Mouse (Mus musculus): Measurements from ENCODE around the gene Ntf5. TPM values are rescaled to one million over a fixed set of nuclear protein-coding genes. Genes with fewer than 3 reads are reported as not detected.
"Not testable (repeated sequence)": the region's sequence is repeated elsewhere in the genome, so short reads cannot be mapped to it uniquely, and the experiment has no call there.

Ntf5 gene
- under 1 TPM in 2 of 4 experiments, not detected in 2; 0.36 to 0.39 TPM for total RNA-seq (2022)

GRCm38 (mm10) chr7:45413113-45413863, at the start of gene Ntf5:
TSS of gene Ntf5 (plus strand) at chr7:45413695.
- no peak for DNase-seq (ENCODE audit: low spot score in 2 of 2)

DNA sequence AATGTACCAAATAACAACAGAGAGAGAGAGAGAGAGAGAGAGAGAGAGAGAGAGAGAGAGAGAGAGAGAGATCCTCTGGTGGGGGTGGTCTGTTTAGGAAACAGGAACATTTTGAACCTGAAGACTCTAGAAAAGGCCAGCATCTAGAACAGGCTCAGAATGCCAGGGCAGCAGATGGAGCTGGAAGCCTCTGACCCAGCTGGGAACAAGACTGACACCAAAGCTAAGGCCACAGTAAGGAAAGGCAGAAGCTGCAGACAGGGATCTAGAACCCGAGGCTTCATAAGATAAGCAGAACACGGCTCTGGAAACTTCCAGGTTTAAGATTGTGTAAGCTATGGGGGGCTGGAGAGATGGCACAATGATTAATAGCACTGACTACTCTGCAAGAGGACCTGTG, 49.5 kb upstream of the Ntf5 start:
- no peak for DNase-seq (ENCODE audit: low spot score in 2 of 2)

GRCm38 (mm10) chr7:45365742-45366651, 47.5 kb upstream of the Ntf5 start:
- no peak for DNase-seq (ENCODE audit: low spot score in 2 of 2)

- DNase-seq (ENCODE audit: low spot score in 2 of 2), result peak in 1 of 2 experiments; percentile 58
These were observed 46.9 kb upstream of the Ntf5 start, which contains the start of gene Ppfia3 for GRCm38 (mm10) chr7:45366652-45367019. TSS of gene Ppfia3 (minus strand) at chr7:45367019.

- DNase-seq (ENCODE audit: low spot score in 2 of 2), result peak; percentile 96 to 98
These were observed 46.2 kb upstream of the Ntf5 start for GRCm38 (mm10) chr7:45367020-45367880.

DNA sequence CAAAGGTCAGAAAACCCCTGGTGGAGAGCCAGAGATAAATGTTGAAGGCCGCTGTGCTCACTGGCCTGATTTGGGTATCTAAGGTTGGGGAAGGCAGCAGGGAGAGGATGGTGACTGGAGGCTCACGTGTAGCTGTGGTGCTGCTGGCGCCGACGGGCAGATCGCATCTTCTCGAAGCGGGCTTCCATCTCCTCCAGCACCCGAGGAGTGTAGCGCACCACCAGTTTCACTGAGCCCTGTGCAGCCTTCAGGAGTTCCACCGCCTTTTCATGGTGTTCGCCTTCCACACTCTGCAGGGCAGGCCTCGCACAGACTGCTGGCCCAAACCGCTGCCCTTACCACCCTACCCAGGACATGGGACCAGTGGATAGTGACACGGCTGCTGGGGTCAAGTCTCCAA, 45.3 kb upstream of the Ntf5 start:
- DNase-seq (ENCODE audit: low spot score in 2 of 2), result no peak

GRCm38 (mm10) chr7:45369022-45369745, 44.3 kb upstream of the Ntf5 start:
- DNase-seq (ENCODE audit: low spot score in 2 of 2), result no peak

GRCm38 (mm10) chr7:45369836-45370474, 43.5 kb upstream of the Ntf5 start:
- DNase-seq (ENCODE audit: low spot score in 2 of 2), result peak; percentile 27 to 62

DNA sequence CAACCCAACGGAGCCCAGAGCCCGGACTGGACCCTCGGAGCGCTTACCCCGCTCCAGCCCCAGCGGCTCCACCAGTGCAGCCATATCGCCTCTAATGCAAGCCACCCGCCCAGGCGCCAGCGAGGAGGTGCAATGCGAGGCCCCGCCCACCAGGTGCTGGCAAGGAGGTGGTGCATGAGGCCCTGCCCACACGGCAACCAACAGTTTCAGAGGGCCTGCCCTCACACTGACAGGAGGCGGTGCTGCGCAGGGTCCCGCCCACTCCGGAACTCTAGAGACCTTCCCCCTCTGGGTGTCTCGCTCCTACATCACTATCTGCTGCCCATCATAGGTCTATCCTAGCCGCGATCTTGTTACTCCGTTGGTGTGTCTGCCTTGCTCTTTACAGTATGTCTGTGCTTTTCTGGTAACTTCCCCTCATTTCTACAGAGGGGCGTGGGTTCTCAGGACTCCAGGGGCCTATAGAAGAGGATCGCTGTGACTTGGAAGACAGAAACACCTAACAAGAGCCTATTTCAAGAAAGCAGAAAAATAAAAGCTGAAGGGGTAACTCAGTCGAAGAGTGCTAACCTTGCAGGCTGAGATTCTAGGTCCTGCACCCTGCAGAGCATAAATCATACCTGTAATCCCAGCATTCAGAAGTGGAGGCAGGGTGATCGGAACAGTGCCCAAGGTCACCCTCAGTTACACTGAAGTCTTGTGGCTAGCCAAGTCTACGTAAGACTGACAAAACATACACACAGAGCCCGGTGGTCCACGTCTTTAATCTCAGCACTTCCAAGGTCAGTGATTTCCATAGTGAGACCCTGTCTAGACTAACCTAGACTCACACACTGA, 42.8 kb upstream of the Ntf5 start, which contains the start of gene Lin7b:
Gene Lin7b, minus strand, starts transcription at position 109 of the 837 bp plus-strand sequence.
- peak; percentile 80 to 94 for DNase-seq (ENCODE audit: low spot score in 2 of 2)

DNA sequence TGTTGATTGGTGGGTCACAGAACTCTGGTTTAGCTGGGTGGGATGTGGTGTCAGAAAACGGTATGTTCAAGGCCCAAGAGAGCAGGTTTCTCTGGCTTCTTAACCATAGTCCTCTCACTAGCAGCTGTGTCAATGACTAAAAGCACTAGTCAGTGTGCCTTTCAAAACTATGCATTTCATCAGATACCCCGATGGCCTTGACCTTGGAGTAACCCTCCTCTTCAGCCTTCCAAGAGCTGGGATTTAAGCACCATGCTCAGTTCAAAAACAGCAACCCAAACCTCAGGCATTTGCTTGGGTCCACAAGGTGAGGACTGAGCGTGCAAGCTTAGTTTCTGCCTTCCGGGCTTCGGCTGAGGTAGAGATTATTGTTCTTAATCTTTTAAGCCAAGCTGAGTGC, 41.1 kb upstream of the Ntf5 start:
- DNase-seq (ENCODE audit: low spot score in 2 of 2), result no peak

- no peak for DNase-seq (ENCODE audit: low spot score in 2 of 2)
These were observed 38.9 kb upstream of the Ntf5 start for GRCm38 (mm10) chr7:45374620-45375019.

GRCm38 (mm10) chr7:45376057-45376456, 37.4 kb upstream of the Ntf5 start:
- no peak for DNase-seq (ENCODE audit: low spot score in 2 of 2)

GRCm38 (mm10) chr7:45386077-45386476, 27.4 kb upstream of the Ntf5 start:
- no peak for DNase-seq (ENCODE audit: low spot score in 2 of 2)

DNA sequence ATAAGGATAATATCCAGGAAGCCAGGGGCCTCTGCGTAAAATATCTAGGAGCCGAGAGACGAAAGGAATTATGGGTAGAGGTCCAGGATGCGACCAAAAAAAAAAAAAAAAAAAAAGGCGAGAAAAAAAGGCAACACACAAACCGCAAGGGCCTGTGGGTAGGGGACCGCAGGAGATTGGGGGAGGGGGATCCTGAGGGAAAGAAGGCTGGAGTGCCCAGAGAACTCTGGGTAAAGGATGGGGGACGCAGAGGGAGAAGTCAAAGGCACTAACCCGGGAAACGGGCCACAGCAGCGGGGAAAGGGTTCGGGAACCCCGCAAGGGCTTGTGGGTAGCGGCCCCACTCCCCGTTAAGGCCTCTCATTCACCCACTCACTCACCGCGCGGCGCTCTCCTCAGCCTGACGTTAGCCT, 18.4 kb upstream of the Ntf5 start:
- no peak for DNase-seq (ENCODE audit: low spot score in 2 of 2)

DNA sequence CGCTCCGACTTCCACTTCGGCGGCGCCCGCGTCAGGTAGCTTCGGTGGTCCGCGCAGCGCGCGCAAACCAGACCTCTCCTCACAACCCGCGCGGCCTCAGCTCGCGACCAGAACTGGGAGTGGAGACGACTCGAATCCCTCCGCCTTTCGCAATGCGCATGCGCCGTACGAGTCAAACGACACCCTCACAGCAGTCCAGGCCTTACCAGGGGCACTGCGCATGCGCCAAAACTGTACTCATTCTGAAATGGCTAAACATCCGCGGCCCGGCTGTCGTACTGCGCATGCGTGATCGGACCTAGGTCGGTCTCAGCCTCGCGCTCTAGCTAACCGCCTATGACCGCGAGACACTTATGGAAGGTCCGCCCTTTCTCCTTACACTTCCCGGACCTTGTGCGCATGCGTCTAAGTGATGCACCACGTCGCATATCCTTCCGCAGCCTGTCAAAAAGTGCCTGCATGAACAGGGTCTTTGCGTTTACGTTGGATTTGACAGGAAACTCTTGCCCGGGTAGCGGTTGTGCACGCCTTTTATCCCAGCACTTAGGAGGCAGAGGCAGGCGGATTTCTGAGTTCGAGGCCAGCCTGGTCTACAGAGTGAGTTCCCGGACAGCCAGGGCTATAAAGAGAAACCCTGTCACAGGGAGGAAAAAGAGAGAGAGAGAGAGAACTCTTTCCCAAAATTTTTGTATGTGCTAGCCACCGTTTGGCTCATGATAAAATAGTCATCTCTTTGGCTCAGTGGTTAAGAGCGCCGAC, 17.7 kb upstream of the Ntf5 start, which contains the start of gene Snrnp70:
Gene Snrnp70, minus strand, starts transcription at position 165 of the 759 bp plus-strand sequence.
- peak; percentile 99 to 100 for DNase-seq (ENCODE audit: low spot score in 2 of 2)

DNA sequence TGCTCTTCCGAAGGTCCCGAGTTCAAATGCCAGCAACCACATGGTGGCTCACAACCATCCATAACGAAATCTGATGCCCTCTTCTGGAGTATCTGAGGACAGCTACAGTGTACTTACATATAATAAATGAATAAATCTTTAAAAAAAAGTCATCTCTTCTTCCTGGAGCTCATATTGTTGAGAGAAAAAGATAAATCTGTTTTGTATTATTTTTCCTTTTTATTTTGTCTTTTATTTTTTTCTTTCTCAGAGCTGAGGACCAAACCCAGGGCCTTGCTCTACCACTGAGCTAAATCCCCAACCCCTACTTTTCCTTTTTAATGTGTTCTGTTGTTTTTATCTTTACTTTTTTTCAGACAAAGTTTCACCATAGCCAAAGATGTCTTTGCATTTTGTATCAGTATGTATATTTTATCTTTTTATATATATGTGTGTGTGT, 17.1 kb upstream of the Ntf5 start:
- not testable (repeated sequence) for DNase-seq (ENCODE audit: low spot score in 2 of 2)

DNA sequence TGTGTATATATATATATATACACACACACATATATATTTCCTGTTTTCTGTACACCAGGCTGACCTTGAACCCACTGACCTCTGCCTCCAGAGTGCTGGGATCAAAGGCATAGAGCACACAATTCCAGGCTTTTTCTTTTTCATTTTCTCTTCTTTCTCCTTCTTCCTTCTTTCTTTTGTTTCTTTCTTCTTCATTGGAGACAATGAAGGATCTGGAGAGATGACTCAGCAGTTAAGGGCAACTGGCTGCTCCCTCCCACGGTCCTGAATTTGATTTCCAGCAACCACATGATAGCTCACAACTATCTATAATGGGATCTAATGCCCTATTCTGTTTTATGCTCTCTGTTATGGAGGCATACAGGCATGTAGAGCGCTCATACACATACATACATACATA, 16.7 kb upstream of the Ntf5 start:
- no peak for DNase-seq (ENCODE audit: low spot score in 2 of 2)

DNA sequence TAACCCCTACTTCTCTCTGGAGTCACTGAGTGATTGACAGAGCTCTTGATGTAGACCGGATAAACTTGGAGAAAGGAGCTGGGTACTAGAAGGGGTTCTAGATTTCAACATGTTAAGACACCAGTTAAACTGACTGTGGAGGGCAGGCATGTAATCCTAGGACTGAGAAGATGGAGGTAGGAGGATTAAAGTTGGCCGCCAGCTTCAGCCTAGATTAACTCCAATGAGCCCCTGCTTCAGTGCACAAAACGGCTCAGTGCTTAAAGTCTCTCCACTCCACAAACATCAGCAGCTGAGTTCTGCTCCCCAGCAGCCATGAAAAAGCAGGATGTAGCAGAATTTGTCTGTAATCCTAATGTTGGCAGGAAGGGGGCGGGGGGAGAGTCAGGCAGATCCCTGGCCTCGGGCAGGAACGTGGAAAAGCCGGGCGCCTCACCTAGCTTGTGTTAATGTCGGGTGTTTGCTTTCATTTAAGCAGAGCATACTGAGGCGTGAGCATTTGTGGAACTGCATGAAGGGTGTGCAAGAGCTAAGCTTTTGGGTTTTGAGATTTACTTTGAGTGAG, 11.9 kb upstream of the Ntf5 start:
- no peak for DNase-seq (ENCODE audit: low spot score in 2 of 2)

Data from left cerebral cortex, adult 8-10 months (tissue).